Mouse (Mus musculus) CD4-positive, CD25-positive, alpha-beta regulatory T cell, adult 2 months (primary cell): Measurements from ENCODE around the gene Nudt15.

ENCODE experiments used
- DNase-seq: peaks from one replicate; pipeline ENCODE4 v3.0.0-alpha.2; 2012; ENCODE audit warnings: low read depth, low spot score

Gene Nudt15

DNA sequence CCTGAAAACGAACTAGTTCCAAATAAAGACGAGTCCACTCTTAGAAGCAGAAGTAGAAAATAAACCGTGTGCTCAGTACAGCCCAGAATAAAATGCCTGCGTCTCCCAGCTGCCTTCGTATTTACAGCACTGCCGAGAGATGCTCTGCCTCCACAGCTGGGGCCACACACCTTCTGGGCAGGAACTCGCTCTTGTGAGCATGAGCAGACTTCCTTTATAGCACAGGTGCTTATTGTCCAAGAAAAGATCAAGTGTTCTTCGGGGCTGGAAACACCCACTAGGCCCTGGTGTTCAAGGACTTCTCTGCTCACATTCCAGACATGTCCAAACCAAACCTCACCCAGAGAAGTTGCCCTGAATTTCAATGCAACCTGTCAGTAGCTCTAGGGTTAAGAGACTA lies 77.4 kb downstream of the Nudt15 start:
- no peak for DNase-seq

- DNase-seq, result no peak
These were observed 78.5 kb downstream of the Nudt15 start for GRCm38 (mm10) chr14:73469506-73469905.
